Mouse (Mus musculus) gastrocnemius, postnatal 10 days (tissue): Measurements from ENCODE around the gene Gm45062. TPM values are rescaled to one million over a fixed set of nuclear protein-coding genes. Genes with fewer than 3 reads are reported as not detected.

Experiments
- DNase-seq: peaks from one replicate; pipeline ENCODE4 v3.0.0; 2021; ENCODE audit warnings: mixed read lengths
- total RNA-seq, 2 experiments: library from RNA; stranded (reverse); gene quantifications; 2 replicates each; pipeline ENCODE4 v1.2.3; 2021

Gene Gm45062
- total RNA-seq, 2 experiments from 2014 or later: not detected

DNA sequence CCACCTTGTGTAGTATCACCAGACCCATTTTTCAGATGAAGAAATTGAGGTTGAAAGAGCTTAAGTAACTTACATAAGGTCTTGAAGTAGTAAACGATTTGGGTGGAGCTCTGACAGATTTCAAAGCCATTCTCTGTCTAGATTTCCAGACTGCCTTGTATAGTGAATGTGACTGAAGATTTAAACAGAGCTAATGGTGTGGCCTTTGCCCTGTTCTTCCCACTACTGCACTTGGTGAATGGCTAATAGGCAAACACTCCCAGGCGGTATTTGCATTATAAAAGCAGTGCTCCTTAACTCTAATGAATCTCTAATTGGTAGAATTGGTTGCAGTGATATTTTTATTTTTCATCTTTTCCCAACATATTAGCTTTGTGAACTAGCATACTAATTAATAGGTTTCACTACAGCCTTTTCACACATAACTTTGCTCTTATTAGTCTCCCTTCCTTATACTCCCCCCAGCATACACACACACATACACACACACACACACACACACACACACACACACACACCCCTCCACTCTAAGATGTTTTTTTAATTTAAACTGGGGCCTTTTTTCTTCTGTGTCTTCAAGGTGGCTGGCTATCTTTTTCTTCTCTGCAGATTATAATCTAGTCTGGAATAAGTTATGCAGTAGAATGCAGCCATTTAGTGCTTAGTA, 109.1 kb downstream of the Gm45062 start:
- DNase-seq: no peak

DNA sequence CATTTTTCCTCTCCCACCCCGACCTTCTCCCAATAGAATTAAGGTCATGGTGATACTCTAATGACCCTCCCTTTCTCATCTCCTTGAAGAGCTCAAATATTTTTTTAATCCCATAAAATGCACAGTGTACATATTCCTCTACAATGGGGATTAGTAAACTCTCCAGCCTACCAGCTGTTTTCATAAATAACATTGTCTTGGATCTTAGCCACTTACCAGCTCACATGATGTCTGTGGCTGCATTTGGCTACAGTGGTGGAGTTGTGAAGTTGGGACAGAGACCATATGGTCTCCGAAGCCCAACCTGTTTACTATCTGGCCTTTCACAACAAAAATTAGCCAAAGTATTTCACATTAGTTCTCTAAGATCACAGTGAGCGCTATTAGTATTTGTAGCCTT, 111.4 kb downstream of the Gm45062 start:
- no peak for DNase-seq

- no peak for DNase-seq
Observed at GRCm38 (mm10) chr6:8373051-8373450, 113.8 kb downstream of the Gm45062 start.

GRCm38 (mm10) chr6:8373851-8374250, 114.6 kb downstream of the Gm45062 start:
- no peak for DNase-seq

DNA sequence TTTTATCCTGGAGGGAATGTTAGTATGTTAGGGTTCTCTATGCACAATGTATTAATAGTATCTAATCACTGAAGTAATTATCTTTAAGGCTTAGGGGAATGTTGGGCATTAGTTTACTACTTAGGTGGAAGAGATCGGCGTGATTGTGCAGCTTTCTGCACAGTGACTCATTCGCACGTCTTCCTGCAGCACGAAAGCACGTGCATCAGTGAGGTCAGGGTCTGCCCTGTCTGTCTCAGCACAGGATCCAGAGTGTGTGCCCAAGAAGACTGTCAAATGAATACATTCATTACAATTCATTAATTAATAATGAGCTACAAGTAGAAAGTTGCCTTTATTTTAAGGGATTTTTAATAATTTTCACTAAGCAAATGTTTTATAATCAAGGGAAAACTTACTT, 115.0 kb downstream of the Gm45062 start:
- DNase-seq: no peak

DNA sequence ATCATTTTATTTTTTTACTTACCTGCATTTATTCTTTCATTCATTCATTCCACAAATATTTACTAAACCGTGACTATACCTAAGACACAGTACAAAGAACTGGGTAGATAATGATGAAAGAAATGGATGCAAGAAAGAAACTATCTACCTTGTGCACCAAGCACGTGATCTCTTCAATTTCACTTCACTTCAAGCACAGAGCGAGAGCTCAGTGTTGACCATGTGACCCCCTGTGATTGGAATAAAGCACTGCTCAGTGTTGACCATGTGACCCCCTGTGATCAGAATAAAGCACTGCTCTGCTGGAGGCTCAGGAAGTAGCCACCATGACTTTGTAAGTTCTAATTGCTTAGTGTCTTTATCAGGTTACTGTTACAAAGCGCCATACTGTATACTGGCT, 115.5 kb downstream of the Gm45062 start:
- no peak for DNase-seq

DNA sequence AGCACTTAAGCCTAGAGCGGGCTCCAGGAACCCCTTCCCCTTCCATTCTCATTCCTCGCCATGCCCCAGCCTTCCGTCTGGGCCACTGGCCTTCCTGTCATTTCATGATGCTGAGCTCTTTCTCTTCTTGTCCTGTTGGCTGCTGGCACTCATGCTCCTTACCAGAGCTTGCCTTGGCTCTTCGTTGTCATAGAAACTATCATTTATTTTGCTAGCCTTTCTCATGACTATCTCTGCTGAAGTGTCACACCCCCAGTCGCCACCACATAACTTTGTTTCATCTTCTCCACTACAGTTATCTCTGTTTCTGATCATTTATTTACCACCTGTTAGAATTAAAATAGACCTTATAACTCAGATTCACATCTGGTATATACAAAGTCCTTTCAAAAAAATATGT, 117.1 kb downstream of the Gm45062 start:
- no peak for DNase-seq

- no peak for DNase-seq
Observed at GRCm38 (mm10) chr6:8377667-8378066, 118.4 kb downstream of the Gm45062 start.

DNA sequence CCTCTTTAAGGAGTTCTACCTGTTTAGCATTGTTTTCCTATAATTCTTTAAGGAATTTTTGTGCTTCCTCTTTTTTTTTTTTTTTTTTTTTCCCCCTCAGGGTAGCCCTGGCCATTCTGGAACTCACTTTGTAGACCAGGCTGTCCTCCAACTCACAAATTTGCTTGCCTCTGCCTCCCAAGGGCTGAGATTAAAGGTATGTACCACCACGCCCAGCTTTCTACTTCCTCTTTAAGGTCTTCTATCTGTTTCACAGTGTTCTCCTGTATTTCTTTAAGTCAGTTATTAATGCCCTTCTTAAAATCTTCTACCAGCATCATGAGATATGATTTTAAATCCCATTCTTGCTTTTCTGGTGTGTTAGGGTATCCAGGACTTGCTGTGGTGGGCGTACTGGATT, 130.1 kb downstream of the Gm45062 start:
- no peak for DNase-seq

DNA sequence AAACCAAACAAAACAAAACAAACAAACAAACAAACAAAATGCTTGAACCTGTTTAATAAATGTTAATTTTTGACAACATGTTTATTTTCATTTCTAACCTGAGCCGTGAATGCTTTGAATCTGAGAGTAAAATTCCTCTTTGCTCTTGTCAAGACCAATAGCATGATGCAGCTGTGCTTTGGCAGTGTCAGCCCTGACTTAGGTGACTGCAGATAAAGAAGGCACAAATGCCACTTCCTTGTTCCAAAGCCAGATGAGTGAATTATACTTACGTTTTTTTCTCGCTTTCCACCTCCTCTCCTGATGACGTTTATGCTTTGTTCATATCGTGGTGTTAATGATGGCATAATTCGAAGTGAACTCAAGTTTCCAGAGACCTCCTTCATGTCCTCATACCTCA, 131.0 kb downstream of the Gm45062 start:
- no peak for DNase-seq

DNA sequence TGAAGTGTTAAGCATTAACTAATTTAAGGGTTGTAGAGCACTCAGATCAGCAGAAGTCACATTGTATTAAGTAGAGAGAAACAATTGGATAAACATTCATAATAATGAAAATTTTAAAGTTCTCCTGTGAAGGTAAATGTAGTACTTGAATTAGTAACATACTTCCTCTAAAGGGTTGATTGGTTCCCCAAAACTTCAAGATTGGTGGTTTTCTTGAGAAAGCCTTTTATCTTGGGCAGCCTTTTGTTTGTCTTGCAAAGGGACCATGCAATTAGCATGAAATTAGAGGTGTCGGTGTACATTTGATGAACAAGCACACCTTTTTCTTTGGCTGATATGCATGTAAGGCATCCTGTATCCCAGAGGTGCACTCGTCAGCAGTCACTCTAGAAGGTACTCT, 131.7 kb downstream of the Gm45062 start:
- no peak for DNase-seq

- no peak for DNase-seq
Observed at GRCm38 (mm10) chr6:8393029-8393428, 133.8 kb downstream of the Gm45062 start.

GRCm38 (mm10) chr6:8394044-8394443, 134.8 kb downstream of the Gm45062 start:
- no peak for DNase-seq

DNA sequence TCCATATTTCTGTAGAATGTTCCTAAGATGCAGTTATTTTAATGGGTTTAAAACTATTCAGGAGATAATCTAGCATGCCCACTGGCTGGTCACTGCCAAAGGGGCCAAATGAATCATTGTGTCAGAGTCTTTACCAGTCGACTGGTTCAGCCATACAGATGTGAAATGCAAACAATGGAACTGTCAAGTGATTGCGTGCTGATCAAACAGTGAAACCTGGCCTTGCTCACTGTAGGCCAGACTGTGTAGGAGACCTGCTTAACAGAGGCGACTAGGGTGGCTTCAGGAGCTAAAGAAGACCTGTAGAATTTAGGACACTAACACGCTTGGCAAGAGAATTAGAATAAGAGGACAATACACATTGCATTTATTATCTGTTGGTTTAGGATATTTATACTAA, 135.8 kb downstream of the Gm45062 start:
- no peak for DNase-seq

DNA sequence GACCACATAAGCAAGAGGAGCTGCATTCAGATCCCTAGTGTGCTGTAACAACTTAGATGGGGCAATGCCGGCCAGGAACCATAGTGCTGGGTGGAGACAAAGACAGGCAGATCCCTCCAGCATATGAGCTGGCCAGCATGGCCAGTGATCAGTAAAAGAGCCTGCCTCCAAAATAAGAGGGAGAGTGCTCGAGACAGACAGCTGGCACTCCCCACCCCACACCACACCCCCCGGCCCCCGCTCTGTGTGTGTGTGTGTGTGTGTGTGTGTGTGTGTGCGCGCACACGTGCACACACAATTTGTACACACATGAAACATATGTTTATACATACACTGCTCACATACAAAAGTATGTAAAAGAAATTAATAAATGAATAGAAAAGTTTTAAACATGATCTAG, 138.0 kb downstream of the Gm45062 start:
- DNase-seq: no peak

DNA sequence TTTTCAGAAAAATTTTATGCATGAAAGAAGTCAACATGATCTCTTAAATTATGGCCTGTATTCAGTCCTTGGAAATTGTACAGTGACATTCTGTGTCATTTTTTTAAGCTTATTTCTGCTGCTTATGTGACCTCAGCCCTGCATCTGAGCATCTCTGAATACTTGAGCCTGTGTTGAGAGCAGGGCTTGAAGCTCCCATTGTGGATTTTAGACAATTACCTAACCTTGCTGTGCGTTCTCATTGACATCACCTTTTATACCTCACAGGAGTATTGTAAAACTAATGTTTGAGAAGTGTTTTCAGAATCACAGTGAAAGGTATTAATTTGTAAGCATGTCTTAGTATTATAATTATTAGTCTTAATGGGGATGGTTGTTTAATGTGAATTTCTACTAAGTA, 140.5 kb downstream of the Gm45062 start:
- DNase-seq: no peak

- no peak for DNase-seq
Observed at GRCm38 (mm10) chr6:8403127-8403526, 143.9 kb downstream of the Gm45062 start.

GRCm38 (mm10) chr6:8405844-8406243, 146.6 kb downstream of the Gm45062 start:
- no peak for DNase-seq

DNA sequence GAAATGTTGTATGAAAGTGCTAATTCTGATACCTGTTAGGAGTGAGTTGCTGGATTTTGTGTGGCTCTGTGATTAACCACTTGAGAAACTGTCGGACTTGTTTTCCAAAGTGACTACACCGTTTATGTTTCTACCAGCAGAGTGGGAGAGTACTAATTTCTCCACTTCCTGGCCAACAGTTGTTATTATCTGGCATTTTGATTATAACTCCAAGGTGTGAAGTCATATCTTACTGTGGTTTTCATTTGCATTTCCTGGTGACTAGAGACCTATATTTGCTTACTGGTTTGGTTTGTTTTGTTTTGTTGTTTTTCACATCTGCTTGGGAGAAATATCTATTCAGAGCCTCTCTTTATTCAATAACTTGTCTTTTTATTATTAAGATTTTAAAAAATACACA, 149.1 kb downstream of the Gm45062 start:
- DNase-seq: no peak

DNA sequence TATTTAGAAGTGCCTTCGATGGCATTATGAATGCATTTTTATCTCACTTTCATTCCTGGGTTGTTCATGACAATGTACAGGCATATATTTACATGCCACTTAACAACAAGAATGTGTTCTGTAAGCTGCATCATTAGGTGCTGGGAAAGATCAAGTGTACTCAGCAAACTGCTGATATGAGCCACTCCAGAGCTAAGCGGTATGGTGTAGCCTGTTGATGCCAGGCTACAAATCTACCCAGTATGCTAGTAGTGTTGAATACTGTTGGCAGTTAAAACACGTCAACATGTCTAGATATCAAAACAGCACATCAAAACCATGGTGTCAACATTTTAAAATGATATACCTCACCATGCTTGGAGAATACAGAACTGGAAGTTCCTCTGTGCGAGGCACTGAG, 150.6 kb downstream of the Gm45062 start:
- DNase-seq: no peak

DNA sequence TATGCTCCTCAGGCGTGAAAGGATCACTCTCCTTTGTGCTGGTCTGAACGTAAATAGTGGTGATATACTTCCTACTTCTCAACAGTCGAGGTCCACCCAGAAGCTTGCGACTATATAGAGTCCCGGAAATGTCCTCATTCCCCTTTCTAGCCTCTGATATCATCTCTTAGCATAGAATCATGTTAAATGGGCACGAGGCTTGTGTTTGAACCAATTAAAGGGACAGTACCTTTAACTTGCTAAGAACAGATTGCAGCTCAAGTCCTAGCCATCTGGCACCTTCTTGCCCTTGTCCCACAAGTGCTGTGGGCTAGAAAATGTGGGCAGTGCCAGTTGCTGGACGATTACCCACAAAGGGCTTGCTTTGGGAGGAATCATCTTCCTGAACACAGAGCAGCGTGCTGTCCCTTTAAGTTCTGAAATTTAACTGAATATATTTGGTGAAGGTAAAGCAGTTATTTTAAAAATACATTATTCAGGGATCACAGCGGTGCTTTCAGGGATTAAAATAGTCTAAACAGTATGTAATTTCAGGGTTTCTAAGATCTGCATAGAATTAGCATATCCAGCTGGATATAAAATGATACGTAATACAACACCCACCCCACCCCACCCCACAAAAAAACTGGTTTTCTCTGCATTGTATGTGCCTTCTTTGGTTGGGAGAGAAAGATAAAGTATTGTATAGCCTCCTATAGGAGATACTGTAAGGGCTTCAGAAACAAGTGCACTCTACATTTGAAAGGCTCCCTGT, 153.8 kb downstream of the Gm45062 start:
- no peak for DNase-seq

DNA sequence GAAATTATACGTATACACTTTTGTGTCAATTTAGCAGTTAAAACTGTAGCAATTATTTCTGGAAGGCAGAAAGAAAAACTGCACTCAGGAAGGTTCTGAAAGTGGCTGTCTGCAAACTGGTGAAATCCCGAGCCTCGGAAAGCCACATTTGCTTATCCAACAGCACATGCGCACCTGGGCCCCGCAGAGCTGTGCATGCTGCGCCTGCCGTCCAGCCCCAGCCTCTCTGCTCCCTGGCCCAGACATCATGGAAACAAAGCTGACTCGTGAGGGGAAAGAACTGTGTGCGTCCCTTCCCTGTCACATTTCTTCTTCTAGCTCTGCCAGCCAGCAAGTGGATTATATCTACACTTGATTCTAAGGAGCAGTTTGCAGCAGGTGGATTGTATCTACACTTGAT, 154.8 kb downstream of the Gm45062 start:
- no peak for DNase-seq

GRCm38 (mm10) chr6:8415823-8416222, 156.6 kb downstream of the Gm45062 start:
- DNase-seq: no peak
